Mouse (Mus musculus) megakaryocyte-erythroid progenitor cell, adult 5-6 weeks (primary cell): ENCODE data around the gene Sag. TPM values are rescaled to one million over a fixed set of nuclear protein-coding genes. Genes with fewer than 3 reads are reported as not detected.

Experiments used
- ATAC-seq: replicated peaks from 2 replicates; pipeline ENCODE4 v1.8.0; 2016; ENCODE audit warnings: mild to moderate bottlenecking, inconsistent platforms; ENCODE audit not compliant: severe bottlenecking, poor library complexity, low FRiP score, low TSS enrichment
- total RNA-seq, 2 experiments: library from RNA; stranded (forward) in 1 of 2; stranded (reverse) in 1 of 2; fragments of 200-1000, 215-1000 nt in 1 of 2; fragments of >200 nt in 1 of 2; fragmentation: Nextera tagmentation in 1 of 2; gene quantifications; 2 replicates each; pipeline ENCODE4 v1.2.3; 2014 to 2017

Gene Sag
- total RNA-seq, 2 experiments from 2014 or later: 2.0 to 2.1 TPM

DNA sequence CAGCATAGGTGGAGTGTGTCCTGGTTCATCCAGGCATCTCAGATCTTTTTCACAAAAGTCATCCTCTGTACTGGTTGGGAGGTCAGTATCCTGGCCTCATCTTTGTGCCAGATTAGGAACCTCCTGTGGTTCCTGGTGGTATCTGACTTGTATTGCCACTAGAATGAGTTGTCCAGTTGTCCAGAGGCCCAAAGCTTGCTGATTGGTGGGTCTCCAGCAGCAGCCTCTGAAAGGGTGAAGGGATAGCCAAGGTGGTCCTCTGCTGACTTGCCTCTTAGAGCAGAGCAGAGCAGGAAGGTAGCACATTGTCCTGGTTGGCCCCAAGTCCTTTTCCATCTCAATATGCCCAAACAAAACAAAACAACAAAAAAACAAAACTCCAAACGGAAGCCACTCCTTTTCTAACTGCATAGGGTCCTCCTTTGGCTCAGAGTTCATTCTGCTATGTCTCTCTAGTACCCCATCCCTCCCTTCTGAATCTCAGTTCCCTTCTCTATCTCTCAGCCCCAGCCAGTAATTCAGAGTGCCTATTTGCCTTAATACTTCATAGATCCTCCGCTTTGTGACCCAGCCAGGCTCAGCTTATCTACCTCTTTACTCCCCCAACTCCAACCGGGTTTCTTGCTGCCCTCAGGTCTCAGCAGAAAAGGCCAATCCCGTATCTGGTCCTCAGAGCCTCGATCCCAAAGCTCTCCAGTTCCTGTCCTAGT lies 48.8 kb downstream of the Sag start:
- no peak for ATAC-seq

GRCm38 (mm10) chr1:87852892-87853600 lies 49.6 kb downstream of the Sag start, which contains the start of gene Dgkd:
Gene Dgkd (plus strand): TSS chr1:87853287.
- peak; percentile 78 for ATAC-seq

DNA sequence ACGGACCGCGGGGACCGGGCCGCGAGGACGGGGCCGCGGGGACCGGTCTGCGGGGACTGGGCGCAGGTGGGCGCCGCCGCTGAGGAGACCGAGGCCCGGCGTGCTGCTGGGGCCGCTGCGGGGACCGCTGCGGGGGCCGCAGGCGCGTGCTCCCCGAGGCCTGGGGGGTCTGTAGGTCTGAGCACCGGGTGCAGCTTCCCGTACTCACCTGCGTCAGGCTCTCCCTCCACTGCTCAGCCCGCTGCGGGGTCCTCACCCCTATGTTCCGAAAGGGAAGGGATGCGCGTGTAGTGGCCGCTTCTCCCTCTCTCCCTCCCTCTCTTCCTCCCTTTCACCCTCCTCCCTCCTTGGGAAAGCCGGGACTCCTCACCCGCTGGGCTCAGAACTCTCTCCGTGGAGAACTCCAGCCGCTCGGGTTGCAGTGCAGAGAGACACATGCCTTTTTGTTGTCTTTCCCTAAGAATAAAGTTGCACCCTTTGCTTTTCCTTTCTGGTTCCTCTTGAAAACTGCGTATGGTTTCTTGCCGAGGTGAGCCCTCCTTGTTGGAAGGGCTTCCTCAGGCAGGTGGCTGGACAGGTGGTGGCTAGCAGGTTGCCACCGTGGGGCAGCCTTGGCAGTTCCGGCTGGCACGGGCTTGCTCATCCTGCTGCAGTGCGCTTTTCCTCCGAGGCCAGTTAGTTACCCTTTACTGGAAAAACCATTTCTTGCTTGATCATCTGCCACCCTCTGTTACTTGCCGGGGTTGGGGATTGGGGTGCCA lies 50.3 kb downstream of the Sag start:
- ATAC-seq: peak; percentile 25; the same call in 1 of the 2 replicates

DNA sequence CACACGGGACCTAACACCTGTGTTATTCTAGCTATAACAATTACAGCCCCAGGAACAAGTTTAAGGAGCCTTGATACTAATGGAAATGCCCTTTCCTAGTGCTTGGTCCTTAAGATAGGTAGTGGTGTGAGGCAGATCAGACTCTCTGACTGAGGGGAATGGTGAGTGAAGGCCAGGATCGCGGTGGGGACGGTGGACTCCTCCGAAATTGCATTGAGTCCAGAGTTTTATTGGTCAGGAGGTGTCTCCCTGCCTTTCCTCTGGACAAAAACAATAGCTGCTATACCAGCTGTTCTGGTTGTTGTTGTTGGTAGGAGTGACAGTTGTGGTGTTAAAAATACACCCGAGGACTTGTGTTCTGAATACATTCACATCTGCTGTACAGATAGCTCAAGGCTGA lies 50.9 kb downstream of the Sag start:
- ATAC-seq: peak; percentile 11; the same call in 1 of the 2 replicates

DNA sequence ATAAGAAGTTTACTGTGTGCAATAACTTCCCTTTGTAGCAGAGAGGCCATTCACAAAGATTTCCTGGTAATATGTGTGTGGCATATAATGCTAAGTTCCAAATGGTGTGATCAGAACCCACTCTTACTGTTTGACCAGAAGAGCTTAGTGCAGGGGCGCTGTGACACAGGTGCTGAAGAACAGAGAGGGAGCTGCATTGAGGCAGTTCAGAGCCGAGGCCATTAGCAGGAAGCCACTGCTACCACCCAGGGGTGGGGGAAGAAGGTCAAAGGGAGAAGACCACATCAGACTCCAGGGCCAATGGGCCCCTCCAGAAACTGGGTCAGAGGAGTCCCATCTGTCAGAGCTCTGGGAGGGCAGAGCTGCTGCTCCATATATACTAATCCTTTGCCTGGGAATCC lies 51.4 kb downstream of the Sag start:
- no peak for ATAC-seq

GRCm38 (mm10) chr1:87855522-87855921 lies 52.0 kb downstream of the Sag start:
- ATAC-seq: no peak

DNA sequence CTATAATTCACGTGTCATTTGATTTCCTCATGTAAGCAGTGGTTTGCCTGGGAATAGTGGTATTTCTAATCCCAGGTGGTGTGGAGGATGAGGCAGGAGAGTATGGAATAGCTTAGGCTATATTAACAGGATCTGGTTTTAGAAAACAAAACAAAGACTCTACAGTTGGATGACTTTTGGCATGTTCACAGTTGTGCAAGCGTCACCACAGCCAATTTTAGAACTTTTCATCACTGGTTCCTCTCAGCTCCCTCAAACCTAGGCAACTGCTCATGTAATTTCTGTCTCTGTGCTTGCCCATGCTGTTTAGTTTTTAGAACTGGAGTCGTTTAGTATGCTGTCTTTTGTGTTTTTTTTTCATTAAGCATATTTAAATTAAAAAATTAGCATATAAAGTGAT lies 53.3 kb downstream of the Sag start:
- ATAC-seq: no peak

DNA sequence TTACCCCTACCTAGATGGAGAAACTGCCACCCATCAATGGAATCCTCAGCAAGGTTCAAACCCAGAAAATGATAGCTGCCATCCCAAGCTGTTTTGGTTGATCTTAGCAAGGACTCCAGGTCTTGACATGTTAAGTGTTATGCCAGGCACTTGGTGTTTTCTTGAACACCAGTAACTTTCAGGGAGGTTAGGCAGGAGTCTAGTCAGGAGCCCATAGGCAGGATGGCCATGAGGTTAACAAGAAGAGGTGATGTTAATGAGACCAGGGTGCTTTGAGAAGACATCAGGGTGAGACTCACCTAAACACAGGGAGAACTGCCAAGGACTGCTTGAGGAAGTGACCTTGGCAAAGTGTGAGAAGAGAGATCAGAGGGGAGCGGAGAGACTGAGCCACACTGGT lies 54.6 kb downstream of the Sag start:
- ATAC-seq: no peak

DNA sequence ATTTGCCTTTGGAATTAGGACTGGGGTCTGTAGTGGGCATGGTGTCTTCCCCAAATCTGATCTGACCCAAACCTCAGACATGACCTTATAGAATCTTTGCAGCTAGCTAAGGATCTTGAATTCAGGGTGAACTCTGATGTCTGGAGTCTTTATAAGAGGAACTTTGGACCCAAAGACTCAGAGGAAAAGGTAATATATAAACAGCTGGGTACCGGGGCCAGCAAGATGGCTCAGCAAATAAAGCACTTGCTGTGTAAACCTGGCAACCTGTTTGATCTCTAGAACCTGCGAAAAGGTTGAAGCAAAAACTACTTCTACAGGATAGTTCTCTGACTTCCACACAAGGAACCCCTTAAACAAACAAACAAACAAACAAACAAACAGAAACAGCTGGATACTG lies 55.0 kb downstream of the Sag start:
- no peak for ATAC-seq

DNA sequence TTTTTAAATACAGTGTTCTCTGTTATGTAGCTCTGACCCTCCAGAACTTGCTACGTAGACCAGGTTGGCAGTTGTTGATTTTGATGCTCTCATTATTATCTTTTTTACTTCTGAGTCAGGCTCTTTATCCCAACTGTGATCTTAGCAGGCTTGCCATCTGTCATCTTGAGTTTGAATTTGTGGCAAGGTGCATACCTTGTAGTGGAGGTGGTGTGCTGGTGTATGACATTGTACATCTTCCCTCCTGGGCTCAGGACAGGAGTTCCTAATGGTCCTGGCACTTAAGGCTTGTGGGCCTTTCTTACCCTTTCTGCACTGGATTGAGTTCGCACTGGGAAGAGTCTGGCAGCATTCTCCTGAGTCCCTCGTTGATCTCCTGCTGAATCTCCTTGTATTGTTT lies 60.1 kb downstream of the Sag start:
- ATAC-seq: no peak

DNA sequence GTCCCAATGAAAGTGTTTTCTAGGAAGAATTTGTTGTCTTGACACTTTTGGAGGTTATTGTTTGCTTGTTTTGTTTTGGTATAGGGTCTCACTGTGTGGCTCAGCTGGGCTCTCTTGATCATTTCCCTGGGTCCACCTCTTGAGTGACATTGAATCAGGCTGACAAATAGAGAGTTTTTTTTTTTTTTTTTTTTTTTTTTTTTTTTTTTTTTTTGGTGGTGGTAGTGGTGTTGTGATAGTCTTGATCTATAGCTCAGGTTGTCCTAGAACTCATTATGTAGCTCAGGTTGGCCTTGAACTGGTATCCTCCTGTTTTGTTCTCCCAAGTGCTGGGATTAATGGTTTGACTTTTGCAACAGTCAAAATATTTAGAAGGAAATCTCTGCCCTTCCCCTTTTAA lies 61.4 kb downstream of the Sag start:
- no peak for ATAC-seq

- no peak for ATAC-seq
These were observed 63.2 kb downstream of the Sag start for GRCm38 (mm10) chr1:87866672-87867071.

- ATAC-seq: no peak
These were observed 68.1 kb downstream of the Sag start for GRCm38 (mm10) chr1:87871546-87871945.

DNA sequence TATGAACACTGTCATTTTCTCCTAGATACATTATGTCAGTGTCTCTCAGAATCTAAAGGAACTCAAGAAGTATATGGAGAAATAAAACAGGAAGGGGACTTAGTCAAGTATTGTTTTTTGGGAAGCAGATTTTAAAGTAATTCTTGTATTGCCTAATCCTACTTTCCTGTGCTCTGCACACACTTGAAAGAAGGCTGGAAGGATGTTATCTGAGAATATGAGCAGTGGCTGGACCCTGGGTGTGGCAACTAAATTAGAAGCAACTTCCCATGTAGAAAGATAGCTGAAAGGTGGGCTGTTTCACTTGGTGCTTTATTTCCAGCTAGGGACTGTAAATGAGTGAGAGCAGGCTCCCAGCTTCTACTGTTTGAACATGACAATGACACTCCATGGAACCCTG lies 69.6 kb downstream of the Sag start:
- peak; percentile 56; the same call in 1 of the 2 replicates for ATAC-seq

GRCm38 (mm10) chr1:87876065-87876464 lies 72.6 kb downstream of the Sag start:
- no peak for ATAC-seq

- ATAC-seq: no peak
These were observed 74.2 kb downstream of the Sag start for GRCm38 (mm10) chr1:87877552-87878283.

DNA sequence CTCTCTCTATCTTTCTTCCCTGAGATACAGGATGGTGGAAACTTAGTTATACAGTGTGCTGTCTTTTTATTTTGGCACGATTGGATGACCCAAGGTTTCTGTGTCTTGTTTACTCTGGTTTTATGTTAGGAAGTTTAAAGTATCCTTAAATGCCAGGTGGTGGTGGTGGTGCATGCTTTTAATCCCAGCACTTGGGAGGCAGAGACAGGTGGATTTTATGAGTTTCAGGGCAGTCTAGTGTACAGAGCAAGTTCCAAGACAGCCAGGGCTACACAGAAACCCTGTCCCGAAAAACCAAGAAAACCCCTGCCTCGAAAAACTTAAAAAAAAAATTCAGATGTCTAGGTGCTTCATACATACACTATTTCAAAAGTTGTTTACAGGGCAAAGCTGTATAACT lies 75.6 kb downstream of the Sag start:
- ATAC-seq: no peak

GRCm38 (mm10) chr1:87879494-87880325 lies 76.2 kb downstream of the Sag start:
- ATAC-seq: no peak

GRCm38 (mm10) chr1:87880326-87880627 lies 76.8 kb downstream of the Sag start:
- ATAC-seq: no peak
